Mouse (Mus musculus) frontal cortex, adult 2 months (tissue): ENCODE data around the gene Kif1b. TPM values are rescaled to one million over a fixed set of nuclear protein-coding genes. Genes with fewer than 3 reads are reported as not detected.

Experiments used
- DNase-seq, 2 experiments: peaks; one replicate each; pipeline ENCODE4 v3.0.0; 2022; ENCODE audit warnings: low spot score in 1 of 2; ENCODE audit errors: extremely low spot score in 1 of 2
- polyA plus RNA-seq: library from polyadenylated mRNA; depleted of rRNA; stranded (reverse); fragments of >200 nt; gene quantifications from 2 replicates; pipeline ENCODE4 v1.2.3, GENCODE M21; 2012; rRNA removed

The Kif1b gene
- 150 and 188 TPM in 2 replicates for polyA plus RNA-seq

DNA sequence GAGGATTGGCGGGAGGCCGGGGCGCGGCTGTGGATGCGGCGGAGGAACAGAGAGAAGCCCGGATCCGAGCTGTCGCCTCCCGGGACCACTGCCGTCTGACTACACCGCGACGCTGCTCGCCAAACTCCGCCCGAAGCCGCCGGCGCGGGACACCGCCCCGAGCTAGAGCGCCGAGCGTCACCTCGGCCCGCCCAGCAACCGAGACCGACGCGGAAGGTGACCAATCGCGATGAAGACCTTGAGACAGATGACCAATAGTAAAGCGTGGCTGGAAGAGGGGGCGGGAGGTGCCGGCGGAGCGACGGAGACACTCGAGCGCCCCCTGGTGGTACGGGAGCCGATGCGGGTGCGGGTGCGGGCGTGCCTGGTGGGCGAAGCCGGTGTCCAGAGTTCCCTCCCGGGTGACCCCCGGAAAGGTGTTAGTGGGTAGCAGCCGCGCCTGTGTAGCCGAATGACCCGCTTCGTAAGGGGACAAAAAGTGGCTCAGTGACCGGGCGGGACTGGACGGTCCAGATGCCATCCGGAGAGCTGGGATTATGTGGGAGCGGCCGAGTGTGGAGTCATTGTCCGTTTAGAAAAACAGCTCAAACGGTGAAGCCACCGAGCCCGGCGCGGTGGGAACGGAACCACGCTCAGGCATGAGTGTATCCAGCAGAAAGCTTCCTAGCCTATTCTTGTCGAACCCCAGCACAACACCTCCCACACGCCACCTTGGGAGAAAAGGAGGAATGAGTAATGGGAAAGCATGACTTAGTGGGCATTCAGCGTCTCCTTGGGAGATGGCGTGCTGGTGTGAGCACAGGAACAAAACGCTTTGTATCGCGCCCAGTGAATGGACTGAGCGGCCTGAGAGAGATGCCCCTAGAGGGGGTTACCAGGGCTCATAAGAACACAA lies at the start of gene Kif1b:
Gene Kif1b, minus strand, starts transcription at position 98 of the 895 bp plus-strand sequence.
- peak; percentile 96 to 100 for DNase-seq

DNA sequence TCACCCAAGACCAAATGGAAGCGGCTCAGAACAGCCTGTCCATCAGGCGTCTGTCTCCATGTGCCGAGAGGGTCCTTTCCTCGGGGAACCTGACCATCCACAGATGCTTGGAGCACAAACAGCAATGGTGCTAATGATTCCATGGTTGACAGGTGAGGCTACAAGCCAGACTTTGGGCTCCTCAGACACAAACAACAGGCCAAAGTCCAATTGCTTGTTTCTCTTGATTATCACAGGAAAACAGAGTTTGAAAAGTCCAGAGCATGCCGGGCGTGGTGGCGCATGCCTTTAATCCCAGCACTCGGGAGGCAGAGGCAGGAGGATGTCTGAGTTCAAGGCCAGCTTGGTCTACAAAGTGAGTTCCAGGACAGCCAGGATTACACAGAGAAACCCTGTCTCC lies 47.2 kb upstream of the Kif1b start:
- no peak for DNase-seq

DNA sequence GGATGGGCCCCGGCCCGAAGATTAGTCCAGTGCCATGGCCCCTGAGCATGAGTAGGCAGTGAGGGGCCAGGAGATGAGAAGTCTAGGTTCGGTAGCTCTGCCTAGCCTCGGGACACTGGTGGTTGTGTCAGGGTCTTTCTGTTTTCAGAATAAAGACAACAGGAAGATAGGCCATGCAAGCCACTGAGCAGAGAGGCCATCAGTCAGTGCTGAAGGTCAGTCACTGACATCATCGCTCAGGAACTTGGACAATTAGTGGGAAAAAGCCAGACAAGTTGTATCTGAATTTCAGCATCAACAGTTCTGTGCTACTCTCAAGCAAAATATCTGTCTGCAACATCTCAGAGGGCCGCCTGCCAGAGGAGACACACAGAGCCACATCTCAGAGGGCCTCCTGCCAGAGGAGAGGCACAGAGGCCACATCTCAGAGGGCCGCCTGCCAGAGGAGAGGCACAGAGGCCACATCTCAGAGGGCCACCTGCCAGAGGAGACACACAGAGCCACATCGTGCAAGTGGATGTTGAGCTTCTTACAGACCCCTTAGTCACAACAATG lies 44.2 kb upstream of the Kif1b start:
- no peak for DNase-seq

DNA sequence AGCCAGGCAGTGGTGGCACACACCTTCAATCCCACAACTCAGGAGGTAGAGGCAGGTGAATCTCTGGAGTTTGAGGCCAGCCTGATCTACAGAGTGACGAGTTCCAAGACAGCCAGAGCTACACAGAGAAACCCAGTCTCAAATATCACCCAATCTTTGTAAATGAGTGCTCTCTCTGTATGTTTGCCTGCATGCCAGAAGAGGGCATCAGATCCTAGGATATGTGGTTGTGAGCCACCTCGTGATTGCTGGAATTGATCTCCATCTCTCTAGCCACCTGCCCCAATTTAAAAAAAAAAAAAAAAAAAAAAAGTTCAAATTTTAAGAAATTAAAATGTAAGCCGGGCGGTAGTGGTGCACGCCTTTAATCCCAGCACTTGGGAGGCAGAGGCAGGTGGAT lies 41.5 kb upstream of the Kif1b start:
- DNase-seq, result peak in 1 of 2 experiments; percentile 28

DNA sequence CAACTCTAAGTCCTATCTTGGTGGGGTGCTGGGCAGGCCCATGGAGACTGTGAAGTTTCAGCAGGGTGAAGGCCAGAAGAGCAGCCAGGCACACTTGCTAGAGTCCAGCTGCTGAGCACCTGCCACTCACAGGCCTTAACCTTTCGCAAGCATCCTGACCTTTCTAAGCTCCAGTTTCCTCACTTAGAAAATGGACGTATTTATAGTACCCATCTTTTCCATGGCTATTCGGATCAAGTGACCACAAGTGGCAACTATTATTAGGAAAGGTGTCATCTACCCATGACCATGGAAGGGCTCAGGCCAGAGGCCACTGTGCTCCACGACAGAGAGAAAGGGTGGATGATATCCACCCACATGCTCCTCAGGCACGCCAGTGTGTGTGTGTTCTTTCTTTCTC lies 38.4 kb upstream of the Kif1b start:
- no peak for DNase-seq

DNA sequence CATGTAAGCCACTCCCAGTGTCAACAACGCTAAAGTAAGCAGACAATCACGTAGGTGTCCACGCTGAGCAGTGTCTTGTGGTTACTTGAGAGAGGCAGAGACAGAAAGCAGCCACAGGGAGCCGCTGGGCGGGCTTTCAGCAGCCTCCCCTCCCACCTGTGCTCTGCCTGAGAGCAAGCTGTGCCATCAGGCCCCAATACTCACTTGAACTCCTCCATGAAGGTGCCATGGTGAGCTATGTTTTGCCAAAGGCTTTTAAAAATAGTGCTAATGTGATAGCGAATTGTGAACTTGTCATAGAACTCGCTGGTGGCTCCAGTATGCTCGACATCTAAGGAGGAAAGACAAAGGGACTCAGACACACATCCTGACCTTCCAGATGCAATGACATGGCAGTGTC lies 36.8 kb upstream of the Kif1b start:
- peak in 1 of 2 experiments; percentile 27 for DNase-seq

DNA sequence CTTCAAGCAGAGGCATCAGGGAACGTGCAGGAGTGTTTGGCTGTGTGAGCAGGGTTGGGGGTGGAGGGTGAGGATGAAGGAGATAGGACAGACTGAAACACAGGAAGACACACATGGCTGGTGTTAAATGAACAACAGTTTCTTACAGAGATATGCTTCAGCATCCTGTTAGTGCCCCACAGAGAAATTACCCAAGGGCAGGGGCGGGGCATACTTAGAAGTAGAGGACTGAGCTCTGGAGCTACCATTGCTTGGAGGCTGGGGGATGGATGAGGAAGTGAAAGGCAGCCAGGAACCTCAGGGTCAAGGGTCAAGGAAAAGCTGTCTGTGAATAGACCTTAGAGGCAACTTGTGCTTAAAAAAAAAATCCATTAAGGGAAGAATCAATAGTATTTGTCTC lies 33.2 kb upstream of the Kif1b start:
- no peak for DNase-seq

DNA sequence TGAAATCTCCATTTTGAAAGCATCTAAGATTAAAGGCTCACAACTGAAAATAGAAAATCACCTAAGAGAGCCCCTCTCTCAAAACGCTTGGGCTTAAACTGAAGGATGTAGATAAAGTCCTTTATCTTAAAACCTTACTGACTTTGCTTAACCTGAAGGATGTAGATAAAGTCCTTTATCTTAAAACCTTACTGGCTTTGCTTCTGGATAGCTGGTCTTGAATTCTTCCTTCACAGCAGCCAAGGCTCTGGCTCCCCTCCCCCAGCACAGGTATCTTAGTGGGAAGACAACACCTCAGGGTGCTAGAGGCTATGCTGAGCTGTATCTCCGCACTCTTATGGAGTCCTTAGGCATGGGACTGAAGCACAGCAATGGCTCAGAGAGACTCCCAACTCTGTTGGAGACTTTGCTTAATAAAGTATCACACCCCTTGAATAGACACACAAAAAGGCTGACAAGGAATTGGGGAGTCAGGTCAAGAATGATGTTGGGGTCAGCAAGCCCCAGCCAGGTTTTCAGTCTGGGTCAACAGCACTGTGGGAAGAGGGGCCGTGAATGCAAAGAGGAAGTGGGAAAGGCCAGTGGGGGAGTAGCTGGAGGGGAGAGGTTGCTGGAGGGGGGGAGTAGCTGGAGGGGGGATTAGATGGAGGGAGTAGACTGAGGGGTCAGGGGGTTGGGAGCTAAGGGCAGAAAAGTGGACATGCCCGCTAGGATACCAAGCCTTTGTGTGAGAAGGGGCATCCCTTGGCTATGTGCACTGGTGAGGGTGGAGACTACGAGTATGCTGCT lies 32.1 kb upstream of the Kif1b start:
- DNase-seq, result no peak

DNA sequence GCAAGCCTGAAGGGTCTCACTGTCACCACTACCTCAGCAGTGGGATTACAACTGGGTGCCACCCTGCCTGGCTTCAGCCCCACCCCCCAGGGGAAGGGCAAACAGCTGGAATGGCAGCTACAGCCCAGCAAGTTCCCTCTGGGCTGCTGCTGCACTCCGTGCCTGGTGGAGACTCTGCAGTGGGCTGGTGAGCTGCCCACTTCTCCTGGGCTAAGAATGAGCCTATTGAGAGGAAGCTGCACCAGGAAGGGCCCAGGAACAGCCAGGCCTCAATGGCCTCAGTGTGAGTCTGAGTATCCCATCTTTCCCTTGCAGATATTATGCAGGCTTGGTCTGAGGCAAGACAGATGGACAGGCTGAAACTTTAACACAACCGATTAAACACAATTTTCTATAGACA lies 30.6 kb upstream of the Kif1b start:
- DNase-seq, result peak in 1 of 2 experiments; percentile 35

DNA sequence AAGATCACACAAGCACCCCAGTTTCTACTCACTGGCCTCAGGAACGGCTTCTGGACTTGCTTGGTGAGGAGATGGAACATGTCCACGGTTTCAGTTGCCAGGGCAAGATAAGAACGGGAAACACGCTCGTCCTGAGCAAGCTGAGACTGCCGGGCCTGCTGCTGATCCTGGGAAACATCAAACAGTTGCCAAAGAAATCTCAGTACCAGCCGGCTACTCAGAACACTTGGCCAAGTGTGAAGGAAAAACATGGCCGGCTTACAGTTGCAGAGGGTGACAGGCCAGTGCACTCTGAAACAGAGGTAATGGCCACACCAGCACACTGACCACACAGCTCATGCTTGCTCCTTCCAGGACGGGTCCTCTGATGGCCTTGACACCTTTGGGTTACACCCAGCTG lies 29.9 kb upstream of the Kif1b start:
- DNase-seq, result no peak

DNA sequence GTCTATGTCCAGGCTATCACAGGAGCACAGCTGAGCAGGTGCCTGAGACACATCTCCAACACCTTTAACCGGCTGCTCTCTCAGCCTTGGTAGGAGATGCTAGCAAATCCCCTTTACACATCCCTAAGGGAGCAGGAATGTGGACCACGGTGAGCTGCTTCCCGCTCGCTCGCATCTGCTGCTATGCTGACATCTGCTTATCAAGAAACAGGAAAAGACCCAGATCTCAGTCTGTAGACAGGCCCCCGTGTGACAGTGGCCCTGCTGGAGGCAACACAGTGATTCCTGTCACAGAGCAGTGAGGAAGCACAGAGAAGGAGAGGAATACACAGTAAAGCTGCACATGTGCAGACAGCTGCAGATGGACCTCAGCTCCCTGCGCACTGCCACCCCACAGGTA lies 28.8 kb upstream of the Kif1b start:
- DNase-seq, result no peak

DNA sequence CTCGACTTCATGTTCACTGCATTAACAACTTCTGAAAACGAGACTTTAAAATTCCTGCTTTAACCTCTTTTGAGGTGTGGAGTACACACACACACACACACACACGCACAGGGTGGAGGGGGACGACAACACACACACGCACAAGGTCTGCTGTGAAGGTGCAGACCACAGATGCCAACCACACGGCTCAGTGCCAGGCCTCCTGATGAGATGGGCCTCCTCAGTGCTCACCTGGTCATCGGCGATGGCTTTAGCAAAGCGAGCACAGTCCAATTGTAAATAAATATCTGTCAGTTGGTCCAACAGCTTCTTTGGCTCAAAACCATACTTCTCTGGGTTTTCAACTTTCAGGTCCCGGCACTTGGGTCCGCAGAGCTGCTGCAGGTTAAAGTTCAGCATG lies 27.4 kb upstream of the Kif1b start:
- DNase-seq, result no peak

DNA sequence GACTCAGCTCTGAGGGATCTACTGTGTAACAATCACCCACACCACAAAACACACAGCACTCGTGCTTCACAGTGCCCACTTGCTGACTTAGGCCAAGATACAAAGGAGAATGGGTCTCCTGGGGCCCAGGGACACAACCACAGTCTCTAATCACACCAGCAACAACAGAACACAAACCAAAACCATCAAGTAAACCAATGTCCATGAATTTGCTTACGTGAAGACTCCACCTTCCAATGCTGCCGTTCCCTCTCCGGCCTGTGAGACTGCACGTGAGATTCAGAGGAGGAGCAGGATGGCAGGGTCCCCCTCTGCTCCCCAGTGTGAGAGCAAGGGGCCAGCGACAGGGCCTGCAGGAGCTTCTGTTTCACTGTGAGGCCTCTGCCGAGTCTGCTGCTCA lies 25.2 kb upstream of the Kif1b start:
- DNase-seq, result no peak

DNA sequence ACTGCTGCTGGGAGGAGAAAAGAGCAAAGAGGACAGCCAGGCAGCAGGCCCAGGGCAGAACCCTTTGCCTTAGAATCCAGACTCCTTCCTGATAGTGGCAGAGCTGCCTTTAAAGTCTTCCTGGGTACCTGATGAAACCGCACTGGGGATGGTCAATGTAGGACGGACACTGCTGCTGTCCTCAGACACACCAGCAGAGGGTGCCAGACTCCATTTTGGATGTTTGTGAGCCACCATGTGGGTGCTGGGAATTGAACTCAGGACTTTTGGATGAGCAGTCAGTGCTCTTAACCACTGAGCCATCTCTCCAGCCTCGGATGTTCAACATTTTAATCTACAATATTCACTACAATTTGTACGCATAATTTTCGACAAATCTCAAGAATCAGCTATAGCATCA lies 23.0 kb upstream of the Kif1b start:
- DNase-seq, result no peak

DNA sequence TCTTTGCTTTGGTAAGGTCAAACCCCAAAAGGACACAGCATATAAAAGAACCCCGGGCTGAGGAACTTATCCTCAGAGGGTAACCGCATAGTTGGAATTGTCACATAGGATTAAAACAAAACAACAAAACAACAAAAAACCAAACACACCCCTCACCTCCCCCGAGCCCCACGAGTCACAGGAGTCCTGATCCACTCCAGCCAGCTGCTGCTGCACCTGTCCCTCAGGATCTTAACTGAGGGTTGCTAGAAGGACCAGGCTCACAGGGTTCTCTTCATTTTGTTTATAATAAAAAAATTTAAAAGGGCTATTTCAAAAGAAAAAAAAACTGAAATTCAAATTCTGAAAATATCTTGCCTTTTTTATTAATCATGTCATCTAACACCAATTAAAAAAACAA lies 21.2 kb upstream of the Kif1b start:
- no peak for DNase-seq

DNA sequence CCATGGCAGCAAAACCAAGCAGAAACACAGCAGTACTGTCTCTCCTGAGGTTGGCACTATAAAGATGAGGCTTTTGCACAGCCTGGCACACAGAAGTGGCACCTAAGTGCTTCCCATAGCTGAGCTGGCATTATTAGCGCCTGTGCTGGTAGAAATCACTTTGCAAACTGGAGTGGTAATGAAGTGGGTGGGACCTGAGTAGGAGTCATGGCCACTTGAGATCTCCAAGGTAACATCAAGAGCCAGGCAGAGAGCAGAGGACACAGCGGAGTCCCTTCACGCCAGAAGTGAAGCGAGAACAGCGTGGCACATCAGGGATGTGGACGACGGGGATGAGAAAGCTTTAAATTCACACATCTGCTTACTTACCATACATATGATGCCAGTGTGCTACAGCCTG lies 19.8 kb upstream of the Kif1b start:
- no peak for DNase-seq

DNA sequence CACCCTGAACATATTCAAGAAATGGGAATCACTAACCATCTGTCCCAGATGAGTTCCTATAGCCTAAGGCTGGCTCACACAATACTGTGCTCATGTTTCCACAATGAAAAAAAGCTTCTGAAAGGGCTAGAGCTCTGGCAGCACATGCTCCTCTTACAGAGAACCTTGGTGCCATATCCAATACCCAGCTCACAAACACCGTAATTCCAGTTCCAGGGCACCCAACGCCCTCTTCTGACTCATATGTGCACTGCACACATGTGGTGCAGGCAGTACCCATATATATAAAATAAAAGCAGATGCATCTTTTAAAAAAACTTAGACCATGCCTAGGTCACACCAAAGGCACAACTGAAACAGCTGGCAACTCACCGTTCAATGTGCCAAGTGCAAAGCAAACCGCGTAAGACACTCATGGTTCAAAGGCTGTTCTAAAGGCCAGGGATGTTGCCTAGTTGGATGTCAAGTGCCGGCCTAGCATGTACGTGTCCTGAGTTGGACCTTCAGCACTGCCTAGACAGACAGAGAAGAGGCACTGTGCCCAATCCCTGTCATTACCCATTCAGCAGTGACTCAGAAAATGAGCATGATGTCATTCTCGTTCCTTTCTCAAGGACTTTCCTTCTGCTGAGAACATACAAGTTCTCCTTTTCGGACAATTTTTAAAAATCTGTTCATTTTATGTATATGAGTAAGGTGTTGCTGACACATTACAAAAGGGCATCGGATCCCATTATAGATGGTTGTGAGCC lies 18.1 kb upstream of the Kif1b start:
- DNase-seq, result no peak

DNA sequence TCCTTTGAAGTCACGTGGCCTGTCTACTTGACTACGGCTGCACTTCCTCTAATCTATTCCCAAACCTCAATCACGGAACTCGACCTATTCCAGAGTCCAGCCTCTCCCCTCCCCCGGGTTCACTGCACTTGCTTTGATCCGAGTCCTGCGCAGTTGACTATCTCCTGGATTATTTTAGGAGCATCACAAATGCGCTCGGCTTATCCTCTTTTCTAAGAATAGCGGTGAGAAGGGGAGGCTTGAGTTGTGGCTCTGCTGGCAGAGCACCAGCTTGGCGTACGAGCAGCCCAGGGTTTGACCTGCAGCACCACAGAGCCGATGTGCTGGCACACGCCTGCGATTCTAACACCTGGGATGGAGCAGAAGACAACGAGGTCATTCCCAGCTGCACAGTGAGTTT lies 16.2 kb upstream of the Kif1b start:
- DNase-seq, result no peak

DNA sequence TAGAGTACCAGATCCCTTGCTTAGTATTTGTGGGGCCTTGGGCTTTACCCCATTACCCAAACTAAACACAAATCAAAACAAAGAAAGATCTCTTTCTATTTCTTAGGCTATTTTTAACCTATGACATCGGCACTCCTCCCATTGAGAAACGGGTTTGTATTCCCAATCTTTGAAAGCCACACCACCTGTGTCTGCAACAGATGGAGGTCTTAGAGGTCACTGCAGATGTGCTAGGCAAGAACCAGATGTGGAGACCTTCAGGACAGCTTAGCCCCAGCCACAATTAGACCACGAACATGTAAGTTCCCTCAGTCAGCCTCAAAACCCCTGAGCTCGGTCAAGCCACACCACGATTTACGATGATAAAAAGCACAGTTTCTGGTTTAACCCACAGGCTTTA lies 15.2 kb upstream of the Kif1b start:
- DNase-seq, result no peak

DNA sequence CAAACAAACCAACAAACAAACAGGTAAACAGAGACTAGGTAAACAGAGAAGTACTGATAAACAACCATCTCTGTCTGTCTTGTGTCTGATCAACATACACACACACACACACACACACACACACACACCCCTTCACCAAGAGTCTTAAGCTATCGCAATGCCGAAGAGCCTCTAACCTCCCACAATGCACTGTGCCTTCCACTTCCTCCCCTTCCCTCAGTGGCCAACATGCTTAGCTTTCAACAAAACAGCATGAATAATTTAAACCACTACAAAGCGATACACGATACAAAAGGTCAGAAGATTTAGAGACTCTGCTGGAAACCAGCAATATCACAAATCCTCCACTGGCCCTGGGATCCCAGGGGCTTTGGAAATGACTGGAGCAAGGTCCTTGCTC lies 14.8 kb upstream of the Kif1b start:
- DNase-seq, result no peak

DNA sequence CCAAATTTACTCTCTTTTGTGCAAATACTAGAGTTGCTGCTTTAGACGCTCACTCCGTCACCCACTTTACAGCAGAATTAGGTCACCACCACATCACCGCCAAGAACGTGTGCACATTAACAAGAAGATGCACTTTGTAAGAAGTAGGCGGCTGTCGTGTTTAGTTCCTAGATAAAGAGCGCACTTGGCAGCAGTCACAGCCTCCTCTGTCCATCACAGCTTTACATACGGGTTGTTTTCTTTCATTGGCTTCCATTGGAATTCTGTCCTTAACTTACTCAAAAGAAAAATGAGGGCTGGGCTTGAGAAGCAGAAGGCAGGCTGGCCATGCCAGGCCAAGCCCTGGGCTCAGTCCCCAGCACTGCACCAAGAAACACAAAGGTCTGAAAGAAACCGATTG lies 11.6 kb upstream of the Kif1b start:
- DNase-seq, result peak in 1 of 2 experiments; percentile 54
